Mouse (Mus musculus): ENCODE results near the gene Rpl18a.

DNA sequence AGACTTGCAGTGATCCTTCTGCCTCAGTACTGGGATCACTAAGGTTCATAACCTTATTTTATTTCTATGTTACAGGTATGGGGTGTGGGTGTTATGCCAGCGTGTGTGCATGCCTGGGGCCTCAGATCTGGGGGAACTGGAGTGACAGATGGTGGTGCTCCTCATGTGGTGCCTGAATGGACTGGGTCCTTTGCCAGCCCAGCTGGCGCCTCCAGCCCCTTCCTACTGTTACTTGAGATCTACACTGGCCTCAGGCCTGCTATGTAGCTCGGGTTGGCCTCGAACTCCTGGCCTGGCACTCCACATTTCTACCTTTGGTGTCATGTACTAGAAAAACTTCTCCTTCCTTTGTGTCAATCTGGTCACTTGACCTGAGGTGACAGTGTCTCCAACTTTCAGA, 13.0 kb downstream of the Rpl18a start:
- TF ChIP-seq CTCF (IDR thresholded peaks at IDR 0.05; ENCODE audit: borderline replicate concordance, control insufficient read depth, extremely low read depth, insufficient read depth, low read length, poor library complexity) (no peak), POLR2A (IDR thresholded peaks at IDR 0.05; ENCODE audit: control insufficient read depth, extremely low read depth, insufficient read depth, low read length, poor library complexity) (no peak)

Measured in thymus, adult 2 months (tissue).